Mouse (Mus musculus) heart, postnatal 14 days (tissue): Measurements from ENCODE around the gene Hpca. TPM values are rescaled to one million over a fixed set of nuclear protein-coding genes. Genes with fewer than 3 reads are reported as not detected.

Source experiments
- DNase-seq, 2 experiments: peaks; one replicate each; pipeline ENCODE4 v3.0.0; 2021 to 2022
- intact Hi-C: fragments of 180-260 bp; cut with DNase I; formaldehyde crosslinking; loops from one replicate; pipeline ENCODE4 v1.15.1; 2025
- total RNA-seq, 2 experiments: library from RNA; stranded (reverse); gene quantifications; 2 replicates each; pipeline ENCODE4 v1.2.3; 2021

Gene Hpca
- total RNA-seq, 2 experiments from 2014 or later, result 0.41 TPM; not detected in 1

- intact Hi-C loops, result loop anchor here (2.0 kb wide), 1 partner anchor 144 kb away; no protein-coding TSS in a partner anchor
- peak; percentile 28 to 55 for DNase-seq
Measured at GRCm38 (mm10) chr4:129136579-129137391, 14.9 kb upstream of the Hpca start, which contains the start of gene Fndc5. TSS of gene Fndc5 (plus strand) at chr4:129136999.

DNA sequence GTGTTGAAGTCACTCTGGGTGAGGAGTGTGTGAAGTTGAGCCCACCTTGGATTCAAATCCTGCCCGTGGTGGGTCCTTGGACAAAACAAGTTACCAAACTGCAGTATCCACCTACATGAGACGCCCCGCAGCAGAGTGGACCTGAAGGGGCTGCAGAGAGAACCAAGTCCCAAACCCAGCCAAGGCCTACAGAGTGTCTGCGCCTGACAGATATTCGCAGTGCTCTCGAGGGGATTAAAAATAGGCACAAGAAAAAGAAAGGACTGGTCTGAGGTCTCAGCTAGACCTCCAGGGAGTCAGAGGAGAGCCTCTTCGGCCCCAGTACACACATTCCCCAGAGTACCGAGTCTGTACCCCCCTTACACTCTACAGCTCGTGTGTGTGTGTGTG lies 14.3 kb upstream of the Hpca start:
- DNase-seq, result no peak
- intact Hi-C loops, result loop anchor here (2.0 kb wide), 1 partner anchor 145 kb away; no protein-coding TSS in a partner anchor

DNA sequence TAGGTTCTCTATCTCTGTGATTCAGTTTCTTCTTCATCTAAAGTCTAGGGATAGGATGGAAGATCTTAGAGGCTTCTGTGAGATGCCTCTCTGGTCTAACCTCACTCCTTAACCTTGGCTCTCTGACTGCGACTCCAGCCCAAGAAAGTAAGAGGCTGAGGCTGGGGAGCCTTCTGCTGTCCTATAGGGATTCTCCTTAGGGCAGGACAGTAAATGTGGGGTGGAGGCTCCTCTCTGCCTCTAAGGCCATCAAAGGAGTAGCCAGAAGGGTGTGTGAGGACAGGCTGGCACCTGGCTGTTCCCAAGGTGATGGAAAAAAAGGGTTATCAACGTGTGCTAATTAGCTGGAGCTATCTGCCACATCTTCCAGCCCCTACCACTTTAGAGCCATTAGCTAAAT lies 13.8 kb upstream of the Hpca start:
- intact Hi-C loops, result loop anchor here (2.0 kb wide), 2 partner anchors 43 to 145 kb away; no protein-coding TSS in a partner anchor
- no peak for DNase-seq

DNA sequence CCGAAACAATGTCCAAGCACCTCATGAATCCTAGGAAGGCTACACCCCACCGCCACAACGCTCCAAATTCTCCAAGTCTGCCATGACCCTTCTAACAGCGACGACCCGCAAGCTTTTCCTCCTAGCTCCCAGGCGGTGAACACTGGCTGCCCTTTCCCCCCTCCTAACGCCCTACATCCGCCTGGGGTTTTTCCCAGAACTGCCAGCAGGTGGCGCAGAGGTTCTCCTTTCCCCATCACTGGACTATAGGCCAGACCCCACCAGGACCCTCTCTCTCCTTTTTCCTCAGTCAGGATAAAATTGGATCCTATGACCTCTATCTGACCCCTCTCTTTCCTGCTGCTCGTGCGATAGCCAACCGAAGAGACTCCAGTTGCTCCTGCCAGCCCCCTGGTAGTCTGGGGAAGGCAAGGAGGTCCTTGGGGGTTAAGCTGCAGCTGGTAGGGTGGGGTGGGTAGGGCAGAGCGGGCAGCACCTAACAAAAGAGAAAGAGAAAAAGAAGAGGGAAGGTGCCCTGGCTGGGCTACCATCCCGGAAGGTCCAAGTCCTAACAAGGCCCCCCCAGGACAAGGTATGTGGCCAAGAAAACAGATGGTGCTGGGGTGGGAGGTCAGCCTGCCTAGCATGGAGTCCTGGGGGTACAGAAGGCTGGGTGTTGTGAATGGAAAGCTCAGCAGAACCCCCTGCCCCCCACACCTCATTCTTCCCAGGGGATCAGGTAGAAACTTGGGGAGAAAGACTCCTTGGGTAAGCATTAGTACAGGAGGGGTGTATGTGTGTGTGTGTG lies 13.2 kb upstream of the Hpca start:
- intact Hi-C loops, result loop anchor here (2.0 to 5.0 kb wide), 2 partner anchors 44 to 322 kb away; no protein-coding TSS in a partner anchor
- DNase-seq, result peak; percentile 82 to 85

- DNase-seq, result no peak
- intact Hi-C loops, result loop anchor here (5.0 kb wide), 1 partner anchor 326 kb away; no protein-coding TSS in a partner anchor
Measured at GRCm38 (mm10) chr4:129130755-129131303, 9.0 kb upstream of the Hpca start.

DNA sequence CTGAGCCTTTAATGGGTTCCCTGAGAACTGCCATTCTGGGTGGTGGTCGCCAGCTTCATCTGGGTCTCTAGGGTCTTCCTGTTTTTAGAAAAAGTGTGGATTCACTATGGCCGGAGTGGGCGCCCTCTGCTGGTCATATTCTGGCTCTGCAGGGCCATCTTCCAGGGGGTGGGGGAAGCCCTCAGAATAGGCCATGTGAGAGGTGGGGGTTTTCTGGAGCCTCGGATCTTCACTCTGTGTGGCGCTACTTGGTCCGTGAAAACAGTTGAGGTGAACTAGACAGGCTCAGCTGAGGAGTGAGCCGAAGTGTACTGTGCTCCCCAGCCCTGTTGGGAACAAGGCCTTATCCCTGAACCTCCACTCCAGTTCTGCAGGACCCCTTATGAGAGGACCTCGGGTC lies 8.3 kb upstream of the Hpca start:
- DNase-seq, result peak in 1 of 2 experiments; percentile 54
- intact Hi-C loops, result loop anchor here (5.0 kb wide), 1 partner anchor 327 kb away; no protein-coding TSS in a partner anchor

- intact Hi-C loops, result no loop called here
- DNase-seq, result no peak
Measured at GRCm38 (mm10) chr4:129129387-129129786, 7.6 kb upstream of the Hpca start.

DNA sequence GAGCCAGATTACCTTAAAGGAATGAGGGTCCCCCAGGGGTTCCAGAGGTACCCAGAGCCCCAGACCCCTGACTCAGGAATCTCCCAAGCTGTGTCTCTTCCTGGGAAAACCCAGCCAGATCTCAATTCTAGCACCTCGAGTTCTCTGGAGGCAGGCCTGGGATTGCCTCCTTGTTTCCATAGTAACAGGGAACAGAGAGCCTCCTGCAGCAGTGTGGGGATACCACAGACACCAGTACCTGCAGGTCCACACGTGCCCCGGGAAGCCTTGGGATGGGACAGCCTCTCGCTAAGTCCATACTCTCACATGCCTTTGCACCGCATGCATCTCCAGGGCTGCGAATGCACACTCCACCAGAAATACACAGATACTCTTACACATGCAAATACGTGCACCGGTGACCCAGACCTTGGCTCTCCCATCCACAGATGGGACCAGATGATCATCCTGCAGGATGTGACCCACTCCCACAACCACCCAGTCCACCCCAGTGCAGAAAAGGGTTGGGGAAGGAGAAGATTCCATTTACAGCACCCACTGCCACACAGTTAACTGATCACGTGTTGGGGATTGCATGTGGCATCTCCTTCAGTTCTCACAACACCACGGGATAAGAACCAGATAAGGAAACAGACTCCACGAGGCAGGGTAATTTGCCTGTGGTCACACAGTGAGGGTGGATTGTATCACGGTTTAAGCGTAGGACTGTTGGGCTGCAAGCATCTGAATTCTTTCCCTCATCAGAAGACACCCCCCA lies 6.9 kb upstream of the Hpca start:
- intact Hi-C loops, result no loop called here
- no peak for DNase-seq

DNA sequence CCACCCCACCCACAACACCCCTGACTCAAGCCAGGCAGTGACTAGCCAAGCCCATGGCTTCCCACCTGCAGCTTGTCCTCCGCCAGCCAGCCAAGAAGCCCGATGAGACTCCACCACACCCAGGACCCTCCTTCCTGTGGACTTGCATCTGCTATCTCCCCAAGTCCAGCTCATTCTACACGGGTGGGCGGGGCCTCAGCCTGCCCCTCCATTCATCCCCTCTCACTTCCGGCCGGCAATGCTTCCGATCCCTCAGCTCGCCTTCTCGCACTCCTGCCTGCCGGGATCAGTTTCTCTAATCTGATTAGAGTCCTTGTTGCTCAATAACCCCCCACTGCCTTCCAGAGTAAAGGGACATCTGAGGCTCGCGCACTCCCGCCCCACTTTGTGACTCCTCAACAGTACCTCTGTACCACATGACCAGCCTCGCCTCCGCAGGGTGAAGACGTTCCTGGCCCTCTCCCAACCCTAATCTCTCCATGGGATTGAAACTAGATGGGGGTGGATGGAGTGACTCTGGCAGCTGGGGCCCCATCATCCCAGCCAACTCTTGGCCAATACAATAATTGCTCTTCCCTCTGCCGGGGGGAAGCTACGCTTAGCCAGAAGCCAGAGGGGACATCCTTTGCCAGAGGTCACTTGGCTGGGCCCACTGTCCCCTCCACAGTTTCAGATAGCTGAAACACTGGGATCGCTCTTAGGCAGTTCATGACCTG lies 4.1 kb upstream of the Hpca start:
- intact Hi-C loops, result no loop called here
- DNase-seq, result peak; percentile 37 to 47

- intact Hi-C loops, result no loop called here
- DNase-seq, result no peak
Measured at GRCm38 (mm10) chr4:129124652-129125146, 2.9 kb upstream of the Hpca start.

DNA sequence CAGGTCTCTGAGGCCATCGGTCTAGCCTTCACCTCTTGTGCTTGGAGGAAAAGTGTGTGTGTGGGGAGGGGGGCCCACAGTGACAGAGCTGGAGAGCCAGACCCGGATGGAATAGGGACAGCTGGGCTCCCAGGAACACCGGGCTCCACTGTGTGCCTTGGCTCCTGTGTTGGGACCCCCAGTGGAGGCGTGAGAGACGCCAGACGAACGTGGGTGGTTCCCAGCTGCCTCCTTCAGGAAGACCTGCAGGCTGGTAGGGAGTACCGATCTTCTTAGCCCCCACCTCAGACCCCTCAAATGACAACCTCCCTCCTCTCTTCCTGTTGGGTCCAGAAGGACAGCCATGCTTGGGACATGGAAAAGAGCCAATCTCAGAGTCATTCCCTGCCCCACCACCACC lies 883 bp upstream of the Hpca start:
- intact Hi-C loops, result no loop called here
- DNase-seq, result no peak

DNA sequence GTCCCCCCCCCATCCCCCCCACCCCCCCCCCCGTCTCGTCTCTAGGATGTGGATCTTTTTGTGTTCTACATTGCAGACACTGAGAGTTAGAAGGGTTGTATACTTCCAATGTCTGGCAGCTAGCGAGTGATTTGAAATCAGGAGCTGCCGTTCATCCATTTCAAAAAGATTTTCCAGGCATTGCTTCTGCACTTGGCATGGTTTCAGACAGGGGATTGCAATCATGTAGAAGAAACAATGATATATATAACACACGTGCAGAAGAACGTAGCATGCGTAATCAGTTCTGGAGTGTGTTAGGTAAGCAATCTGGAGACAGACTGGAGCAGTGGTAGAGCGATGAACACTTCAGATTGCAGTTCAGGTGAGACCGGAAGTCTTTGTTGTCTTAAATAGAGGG lies 271 bp upstream of the Hpca start:
- DNase-seq, result no peak
- intact Hi-C loops, result no loop called here

- intact Hi-C loops, result no loop called here
- peak; percentile 85 to 88 for DNase-seq
Measured at GRCm38 (mm10) chr4:129120520-129121445, 1.1 kb downstream of the Hpca start.

DNA sequence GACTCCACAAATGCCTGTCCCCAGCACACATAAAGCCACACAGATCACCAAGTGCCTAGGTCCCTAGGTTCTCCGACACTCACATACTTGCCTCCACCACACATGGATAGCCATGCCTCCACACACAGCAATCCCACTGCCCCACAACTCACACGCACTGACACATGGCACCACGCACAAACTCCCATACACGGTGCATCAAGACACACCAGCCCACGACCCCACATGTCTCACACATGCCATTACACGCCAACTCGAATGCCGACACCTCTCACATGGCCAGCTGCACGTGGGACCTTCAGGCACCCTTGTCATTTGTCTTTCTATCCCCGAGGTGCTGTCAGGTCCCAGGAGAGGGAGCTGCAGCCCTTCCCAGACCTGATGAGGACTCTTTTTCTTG lies 2.1 kb downstream of the Hpca start:
- no peak for DNase-seq
- intact Hi-C loops, result no loop called here

GRCm38 (mm10) chr4:129117720-129118510 lies 3.9 kb downstream of the Hpca start:
- no peak for DNase-seq
- intact Hi-C loops, result no loop called here

DNA sequence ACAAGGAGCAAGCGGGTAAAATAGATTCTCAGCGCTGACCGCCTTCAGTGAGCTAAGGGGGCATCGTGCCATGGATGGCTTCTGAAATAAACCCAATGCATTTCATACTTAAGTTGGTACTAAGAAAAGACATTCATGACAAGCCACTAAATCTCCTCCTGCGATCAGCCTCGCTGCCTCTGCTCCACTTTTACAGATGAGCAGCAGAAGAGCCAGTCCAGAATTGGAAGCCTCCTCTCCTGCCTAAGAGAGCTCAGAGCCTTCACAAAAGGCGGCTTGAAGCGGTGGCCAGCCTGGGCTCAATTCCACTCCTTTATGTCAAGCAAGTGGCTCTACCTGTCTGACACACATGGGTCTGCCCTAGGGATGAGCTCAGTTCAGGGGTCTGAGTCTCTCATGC lies 5.1 kb downstream of the Hpca start:
- DNase-seq, result no peak
- intact Hi-C loops, result no loop called here
